Mouse (Mus musculus) neural tube, embryonic 10.5 days (tissue): ENCODE measurements around the gene Atad5.
"Not testable (repeated sequence)": the region's sequence is repeated elsewhere in the genome, so short reads cannot be mapped to it uniquely, and the experiment has no call there.

Experiments used
- DNase-seq: peaks from one replicate; pipeline ENCODE4 v3.0.0-alpha.2; 2017; ENCODE audit warnings: low spot score; ENCODE audit errors: extremely low spot score

Gene Atad5

GRCm38 (mm10) chr11:80088917-80089816 is at the start of gene Atad5:
TSS of gene Atad5 (plus strand) at chr11:80089400.
- DNase-seq, result peak; percentile 87

- peak; percentile 19 for DNase-seq
Observed at GRCm38 (mm10) chr11:80042615-80043418, 46.4 kb upstream of the Atad5 start.

- DNase-seq, result no peak
Observed at GRCm38 (mm10) chr11:80043419-80043817, 45.8 kb upstream of the Atad5 start.

GRCm38 (mm10) chr11:80046856-80047255 is 42.3 kb upstream of the Atad5 start:
- DNase-seq, result no peak

- DNase-seq, result no peak
Observed at GRCm38 (mm10) chr11:80050088-80050487, 39.1 kb upstream of the Atad5 start.

GRCm38 (mm10) chr11:80052456-80052855 is 36.7 kb upstream of the Atad5 start:
- DNase-seq, result no peak

- DNase-seq, result no peak
Observed at GRCm38 (mm10) chr11:80053171-80053570, 36.0 kb upstream of the Atad5 start.

- DNase-seq, result no peak
Observed at GRCm38 (mm10) chr11:80054659-80055058, 34.5 kb upstream of the Atad5 start.

- no peak for DNase-seq
Observed at GRCm38 (mm10) chr11:80056141-80056540, 33.1 kb upstream of the Atad5 start.

- no peak for DNase-seq
Observed at GRCm38 (mm10) chr11:80062159-80062558, 27.0 kb upstream of the Atad5 start.

- not testable (repeated sequence) for DNase-seq
Observed at GRCm38 (mm10) chr11:80066373-80066772, 22.8 kb upstream of the Atad5 start.

- DNase-seq, result no peak
Observed at GRCm38 (mm10) chr11:80067558-80067957, 21.6 kb upstream of the Atad5 start.

- no peak for DNase-seq
Observed at GRCm38 (mm10) chr11:80069815-80070214, 19.4 kb upstream of the Atad5 start.

- DNase-seq, result no peak
Observed at GRCm38 (mm10) chr11:80071039-80071438, 18.2 kb upstream of the Atad5 start.

GRCm38 (mm10) chr11:80072365-80072764 is 16.8 kb upstream of the Atad5 start:
- no peak for DNase-seq

- DNase-seq, result no peak
Observed at GRCm38 (mm10) chr11:80075608-80076277, 13.5 kb upstream of the Atad5 start.

- no peak for DNase-seq
Observed at GRCm38 (mm10) chr11:80077784-80078545, 11.2 kb upstream of the Atad5 start.

- DNase-seq, result no peak
Observed at GRCm38 (mm10) chr11:80078831-80079230, 10.4 kb upstream of the Atad5 start.

GRCm38 (mm10) chr11:80079751-80080150 is 9.4 kb upstream of the Atad5 start:
- no peak for DNase-seq

- no peak for DNase-seq
Observed at GRCm38 (mm10) chr11:80080381-80080825, 8.8 kb upstream of the Atad5 start.
